Mouse (Mus musculus) erythroblast, embryonic 14.5 days (primary cell): ENCODE measurements at regions not wholly inside any gene's neighbourhood (a gene's known extent, or its start where the extent isn't known, plus 50 kb on each side); places are given as distances from the start of the nearest gene placed in this dataset.

Source experiments
- GATA1 ChIP-seq: IDR thresholded peaks from 2 replicates; pipeline ENCODE4 v1.6.1; 2012; ENCODE audit warnings: low read length, inconsistent platforms, mixed read lengths
- TAL1 ChIP-seq: IDR thresholded peaks from 3 replicates; pipeline ENCODE4 v1.6.1; 2012; ENCODE audit warnings: low read length, inconsistent platforms, mixed read lengths

DNA sequence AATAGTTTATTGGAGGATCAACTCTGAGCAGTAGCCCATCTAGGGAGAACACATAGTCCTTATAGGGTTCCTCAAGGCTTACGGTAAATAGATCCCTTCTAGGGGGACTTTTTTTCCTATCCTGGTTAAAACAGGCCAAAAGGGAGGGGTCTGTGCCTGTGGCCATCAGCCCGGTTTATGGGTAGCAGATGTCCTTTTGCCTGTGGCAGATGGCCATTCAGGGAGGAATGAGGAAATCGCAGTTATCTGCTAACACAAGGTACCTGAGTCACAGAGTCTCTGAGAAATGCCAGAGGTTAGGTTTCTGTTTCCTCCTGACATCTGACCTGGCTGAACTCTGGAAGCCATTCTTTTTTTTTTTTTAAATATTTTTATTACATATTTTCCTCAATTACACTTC lies 90.5 kb upstream of the Plekha5 start:
- TF ChIP-seq GATA1, result no peak
- TF ChIP-seq TAL1, result no peak
